Mouse (Mus musculus) right cerebral cortex, postnatal 36 days (tissue): ENCODE data around the gene Eef1akmt3.
A peak's percentile ranks its signal among the peaks of the same experiment; 100 is the strongest.

Experiments used
- DNase-seq, 2 experiments: peaks; one replicate each; pipeline ENCODE4 v3.0.0; 2022; ENCODE audit warnings: low spot score in 2 of 2, mixed read lengths in 1 of 2

Eef1akmt3 gene

GRCm38 (mm10) chr10:127000529-127000928 is 40.8 kb downstream of the Eef1akmt3 start, which contains the start of gene Avil:
Gene Avil, plus strand, starts transcription at chr10:127000709.
- no peak for DNase-seq

- no peak for DNase-seq
Observed at GRCm38 (mm10) chr10:126997340-126998113, 43.8 kb downstream of the Eef1akmt3 start.

DNA sequence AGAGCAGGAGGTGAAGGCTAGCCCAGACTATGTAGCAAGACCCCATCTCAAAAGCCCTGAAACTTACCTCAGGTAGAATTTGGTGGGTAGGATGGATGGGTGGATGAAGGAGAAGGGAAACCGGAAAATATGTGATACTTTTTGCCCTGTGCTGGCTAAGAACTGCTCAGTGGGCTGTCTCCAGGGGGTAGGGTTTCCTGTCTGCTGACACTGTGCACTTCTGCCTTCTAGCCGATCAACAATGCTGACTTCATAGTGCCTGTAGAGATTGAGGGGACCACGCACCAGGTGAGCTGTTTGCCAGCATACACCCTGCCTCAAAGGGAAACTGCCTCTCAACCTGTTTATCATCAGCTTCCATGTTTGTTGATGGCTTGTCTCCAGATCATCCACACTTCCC is 47.7 kb downstream of the Eef1akmt3 start:
- DNase-seq = no peak

DNA sequence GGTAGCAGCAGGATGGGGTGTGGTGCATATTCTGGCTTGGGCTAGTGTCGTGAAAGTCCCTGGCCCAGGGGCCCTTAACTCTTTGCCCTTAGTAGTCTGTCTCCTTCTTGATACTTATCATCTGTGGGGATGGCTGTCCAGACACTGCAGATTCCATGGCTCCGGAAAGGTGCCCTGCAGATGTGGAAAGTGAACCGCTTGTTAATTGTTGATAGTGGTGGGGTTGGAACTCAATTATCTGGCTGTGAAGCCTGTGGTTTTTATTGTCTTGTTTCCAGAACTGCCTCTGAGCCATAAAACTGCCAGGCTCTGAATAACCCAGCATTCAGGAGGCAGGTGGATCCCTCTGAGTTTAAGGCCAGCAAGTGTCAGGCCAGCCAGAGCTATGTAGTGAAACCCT is 49.6 kb downstream of the Eef1akmt3 start:
- no peak for DNase-seq

DNA sequence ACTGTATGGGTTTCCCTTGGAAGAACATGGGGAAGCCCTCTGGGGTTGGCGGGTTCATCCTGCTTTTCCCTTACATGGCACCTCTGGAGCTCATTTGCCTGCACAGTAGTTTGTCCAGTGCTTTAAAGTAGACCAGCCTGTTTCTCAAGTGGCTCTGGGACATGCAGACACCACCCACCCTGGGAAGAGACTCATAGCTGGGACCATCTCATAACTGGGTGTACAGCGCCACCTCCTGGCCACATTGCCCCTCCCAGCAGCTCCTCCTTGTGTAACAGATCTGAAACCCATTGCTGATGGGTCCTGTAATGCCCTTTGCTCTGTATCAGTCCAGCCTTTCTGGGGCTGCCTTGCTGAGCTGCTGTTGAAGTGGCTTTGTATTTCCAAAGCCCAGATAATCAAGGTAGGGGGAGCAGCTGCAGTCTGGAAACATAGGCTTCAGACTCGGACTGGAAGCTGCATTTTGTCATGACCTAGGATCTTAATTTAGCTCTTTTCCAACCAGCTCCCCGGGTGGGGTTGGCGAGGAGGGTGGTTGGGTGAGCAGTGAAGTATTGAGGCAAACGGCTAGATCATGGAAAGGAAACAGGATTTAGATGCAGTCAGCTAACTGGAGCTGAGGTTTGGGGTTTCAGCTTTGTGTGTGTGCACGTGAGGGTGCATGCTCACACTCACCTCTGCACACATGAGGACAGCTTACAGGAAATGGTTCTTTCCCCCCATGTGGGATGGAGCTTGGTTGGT is 50.8 kb downstream of the Eef1akmt3 start:
- peak; percentile 66 to 73 for DNase-seq

GRCm38 (mm10) chr10:126988513-126989165 is 52.7 kb downstream of the Eef1akmt3 start:
- no peak for DNase-seq

- no peak for DNase-seq
Observed at GRCm38 (mm10) chr10:126987183-126988118, 53.9 kb downstream of the Eef1akmt3 start.

DNA sequence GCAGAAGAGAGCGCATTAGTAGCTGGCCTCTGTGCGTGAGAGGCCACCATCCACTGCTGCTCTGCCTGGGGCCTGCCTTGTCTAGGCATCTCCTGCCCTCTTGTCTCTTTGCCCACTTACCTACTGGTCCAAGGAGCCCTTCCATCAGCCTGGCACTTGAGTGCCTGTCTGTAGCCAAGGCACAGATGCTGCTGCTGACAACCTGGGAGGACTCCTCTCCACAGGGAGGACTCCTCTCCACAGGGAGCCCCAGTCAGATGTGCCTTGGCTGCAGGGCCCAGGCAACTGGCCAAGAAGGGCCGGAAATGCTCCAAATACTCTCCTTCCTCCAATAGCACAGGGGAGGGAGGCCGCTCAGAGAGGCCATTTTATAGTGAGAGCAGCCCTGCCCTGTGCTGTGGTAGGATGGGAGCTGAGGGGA is 54.8 kb downstream of the Eef1akmt3 start:
- peak; percentile 47 to 54 for DNase-seq

DNA sequence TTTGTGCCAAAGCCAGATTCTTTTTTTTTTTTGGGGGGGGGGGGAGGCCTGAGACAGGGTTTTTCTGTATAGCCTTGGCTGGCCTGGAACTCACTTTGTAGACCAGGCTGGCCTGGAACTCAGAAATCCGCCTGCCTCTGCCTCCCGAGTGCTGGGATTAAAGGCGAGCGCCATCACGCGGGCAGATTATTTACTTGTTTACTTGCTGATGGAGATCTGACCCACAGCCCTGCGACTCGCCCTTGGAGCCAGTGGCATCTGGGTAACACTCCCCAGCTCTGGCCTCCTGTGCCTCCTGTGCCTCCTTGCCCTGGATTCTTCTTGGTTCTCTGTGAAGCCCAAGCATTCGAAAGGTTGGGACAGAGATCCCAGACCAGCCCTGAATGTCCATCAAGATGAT is 55.7 kb downstream of the Eef1akmt3 start:
- no peak for DNase-seq

DNA sequence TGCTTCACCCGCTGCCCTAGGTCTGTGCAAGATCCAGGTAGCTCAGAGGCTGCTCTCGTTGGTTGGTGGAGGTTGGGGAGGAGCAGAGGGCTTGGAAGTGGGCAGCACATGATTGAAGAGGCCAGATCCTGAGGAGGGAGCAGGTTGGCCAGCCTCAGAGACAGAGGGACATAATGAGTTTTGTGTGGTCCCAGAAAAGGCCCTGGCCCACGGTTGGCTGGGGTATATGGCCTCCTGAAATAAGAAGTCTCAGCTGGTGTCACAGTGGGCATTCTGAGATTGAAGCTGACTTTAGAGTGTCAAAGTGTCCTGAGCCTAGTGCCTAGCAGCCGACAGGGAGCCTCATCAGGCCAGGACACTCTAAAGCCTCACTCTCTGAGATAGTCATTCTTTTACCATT is 56.2 kb downstream of the Eef1akmt3 start:
- no peak for DNase-seq

- DNase-seq = no peak
Observed at GRCm38 (mm10) chr10:126984189-126985004, 56.9 kb downstream of the Eef1akmt3 start.

DNA sequence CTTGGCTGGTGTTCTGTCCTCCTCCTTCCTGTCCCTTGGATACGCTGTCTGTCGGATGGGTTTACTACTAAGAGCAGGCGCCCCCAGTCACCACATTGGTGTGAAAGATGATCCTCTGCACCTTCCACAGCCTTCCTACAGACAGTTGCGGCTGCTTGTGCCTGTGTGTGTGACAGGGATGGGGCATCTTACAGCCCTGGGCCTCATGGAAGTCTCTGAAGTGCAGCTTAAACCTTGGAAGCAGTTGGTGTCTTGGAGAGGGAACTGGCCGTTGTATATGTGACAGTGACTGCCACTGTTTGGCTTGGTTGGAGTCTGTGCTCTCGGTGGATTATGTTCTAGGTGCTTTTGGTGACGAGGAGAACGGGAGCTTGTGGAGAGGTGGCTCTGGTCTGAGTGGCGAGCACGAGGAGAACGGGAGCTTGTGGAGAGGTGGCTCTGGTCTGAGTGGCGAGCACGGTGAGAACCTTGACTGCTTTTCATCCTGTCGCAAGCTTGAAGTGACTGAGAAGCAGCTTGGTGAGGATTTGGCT is 58.1 kb downstream of the Eef1akmt3 start:
- no peak for DNase-seq

DNA sequence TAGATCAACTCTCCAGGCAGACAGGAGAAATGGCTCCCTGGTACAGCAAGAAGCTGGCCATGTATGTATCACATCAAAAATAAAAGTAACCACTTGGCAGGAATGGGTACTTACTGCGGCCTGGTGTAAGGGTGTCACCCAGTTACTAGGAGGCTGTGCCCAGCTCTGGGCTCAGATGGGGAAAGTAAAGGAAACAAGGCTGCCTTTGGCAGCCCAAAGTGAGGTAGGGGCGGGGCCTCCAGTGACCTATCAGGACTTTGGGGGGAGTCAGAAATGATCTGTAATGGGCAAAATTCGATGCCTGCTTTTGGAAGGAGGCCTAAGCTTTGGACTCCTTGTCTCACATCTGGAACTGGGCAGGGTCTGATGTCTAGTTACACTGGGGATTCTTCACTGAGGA is 59.6 kb downstream of the Eef1akmt3 start:
- DNase-seq = no peak
